Mouse (Mus musculus) hindbrain, embryonic 13.5 days (tissue): Measurements from ENCODE around the gene Ly6g. TPM values are rescaled to one million over a fixed set of nuclear protein-coding genes. Genes with fewer than 3 reads are reported as not detected.
"Not testable (repeated sequence)": the region's sequence is repeated elsewhere in the genome, so short reads cannot be mapped to it uniquely, and the experiment has no call there.

Source experiments
- ATAC-seq: fragments of 200-750 bp; cut with Nextera tagmentation; 2 replicates; pipeline ENCODE4 v1.8.0; 2017; ENCODE audit warnings: moderate TSS enrichment; ENCODE audit not compliant: low FRiP score
- H3K27ac ChIP-seq: fragments of 300-500 bp; sonication (generic); 2 replicates; pipeline ENCODE4 v1.5.1; 2015; ENCODE audit warnings: inconsistent platforms, mild to moderate bottlenecking, moderate library complexity
- H3K27me3 ChIP-seq: fragments of 300-500 bp; sonication (generic); 2 replicates; pipeline ENCODE4 v1.6.1; 2015; ENCODE audit warnings: mild to moderate bottlenecking, inconsistent platforms
- H3K36me3 ChIP-seq: fragments of 300-500 bp; sonication (generic); 2 replicates; pipeline ENCODE4 v1.6.1; 2015; ENCODE audit warnings: mild to moderate bottlenecking, inconsistent platforms
- H3K4me1 ChIP-seq: fragments of 300-500 bp; sonication (generic); replicated peaks from 2 replicates; pipeline ENCODE4 v1.6.1; 2015; ENCODE audit warnings: inconsistent platforms
- H3K4me2 ChIP-seq: fragments of 300-500 bp; sonication (generic); 2 replicates; pipeline ENCODE4 v1.6.1; 2015; ENCODE audit warnings: inconsistent platforms, mild to moderate bottlenecking, moderate library complexity
- H3K4me3 ChIP-seq: fragments of 300-500 bp; sonication (generic); 2 replicates; pipeline ENCODE4 v1.5.1; 2015; ENCODE audit warnings: mild to moderate bottlenecking, inconsistent platforms
- H3K9ac ChIP-seq: fragments of 300-500 bp; sonication (generic); 2 replicates; pipeline ENCODE4 v1.6.1; 2015; ENCODE audit warnings: mild to moderate bottlenecking, inconsistent platforms
- H3K9me3 ChIP-seq: fragments of 300-500 bp; sonication (generic); 2 replicates; pipeline ENCODE4 v1.6.1; 2016; ENCODE audit warnings: inconsistent platforms
- WGBS: fragments of 180-500 bp; shearing (Covaris S2); methylation state at CpG from one replicate; pipeline ENCODE4 v1.1.7; 2015; 5-methylcytosine and 5-hydroxymethylcytosine counted together
- polyA plus RNA-seq: library from polyadenylated mRNA; unstranded; fragments of >200 nt; fragmentation: Nextera tagmentation; extraction: Ambion mirVana; gene quantifications from 2 replicates; pipeline ENCODE4 v1.2.1, GENCODE M21; 2015

The Ly6g gene
- not detected in 2 replicates for polyA plus RNA-seq

GRCm38 (mm10) chr15:75154940-75155339, at the start of gene Ly6g:
Gene Ly6g (plus strand): TSS chr15:75155240.
- no peak within 1 kb of the TSS for H3K27ac ChIP-seq
- WGBS: 92% methylated on average over 1 of the region's 1 CpGs

GRCm38 (mm10) chr15:75110424-75110823, 44.6 kb upstream of the Ly6g start:
- H3K4me3 ChIP-seq, H3K9ac ChIP-seq, H3K4me2 ChIP-seq, H3K9me3 ChIP-seq, ATAC-seq, H3K27ac ChIP-seq, H3K27me3 ChIP-seq, H3K36me3 ChIP-seq, H3K4me1 ChIP-seq: not testable (repeated sequence)
- WGBS: 79% methylated on average over 2 of the region's 5 CpGs

More at GRCm38 (mm10) chr15:75154940-75155339, at the start of gene Ly6g:
- H3K4me1 ChIP-seq: no peaks in the 10 kb centered on the region
- H3K4me3 ChIP-seq: no peak within 1 kb of the TSS
- no peaks in the 10 kb centered on the region for H3K36me3 ChIP-seq
- H3K4me2 ChIP-seq: no peak within 1 kb of the TSS
- H3K9ac ChIP-seq: no peak within 1 kb of the TSS
- peaks cover 3% of the 10 kb centered on the region; the same call in 1 of the 2 replicates for H3K9me3 ChIP-seq
- no peaks in the 10 kb centered on the region for H3K27me3 ChIP-seq
- ATAC-seq: no peak

- not testable (repeated sequence) for H3K4me2 ChIP-seq, H3K27ac ChIP-seq, H3K4me3 ChIP-seq, ATAC-seq, H3K36me3 ChIP-seq, H3K27me3 ChIP-seq, H3K4me1 ChIP-seq, H3K9me3 ChIP-seq, H3K9ac ChIP-seq
- 100% methylated on average over 1 of the region's 1 CpGs for WGBS
These were observed 43.0 kb upstream of the Ly6g start, which contains the start of gene Ly6c2 for GRCm38 (mm10) chr15:75111861-75112630. Gene Ly6c2 (minus strand): TSS chr15:75111970.

GRCm38 (mm10) chr15:75116525-75116924, 38.5 kb upstream of the Ly6g start:
- Histone ChIP-seq H3K36me3 (no peaks in the 10 kb centered on the region), H3K4me1 (no peaks in the 10 kb centered on the region)
- ATAC-seq: no peak

GRCm38 (mm10) chr15:75117481-75117880, 37.6 kb upstream of the Ly6g start:
- not testable (repeated sequence) for H3K9me3 ChIP-seq, ATAC-seq, H3K36me3 ChIP-seq, H3K4me3 ChIP-seq, H3K9ac ChIP-seq, H3K27ac ChIP-seq, H3K4me1 ChIP-seq, H3K27me3 ChIP-seq, H3K4me2 ChIP-seq
- 96% methylated on average over 5 of the region's 5 CpGs for WGBS

More at GRCm38 (mm10) chr15:75116525-75116924, 38.5 kb upstream of the Ly6g start:
- 92% methylated on average over 2 of the region's 2 CpGs for WGBS
- no peaks in the 10 kb centered on the region for H3K9me3 ChIP-seq
- H3K9ac ChIP-seq: no peak overlapping the region
- H3K27ac ChIP-seq: no peak overlapping the region
- H3K27me3 ChIP-seq: no peaks in the 10 kb centered on the region
- no peak overlapping the region for H3K4me2 ChIP-seq
- H3K4me3 ChIP-seq: no peak overlapping the region

- not testable (repeated sequence) for H3K9ac ChIP-seq
- WGBS: 15% methylated on average over 5 of the region's 7 CpGs
These were observed 36.3 kb upstream of the Ly6g start for GRCm38 (mm10) chr15:75118742-75119141.

GRCm38 (mm10) chr15:75120066-75120465, 35.0 kb upstream of the Ly6g start:
- no peak for ATAC-seq
- Histone ChIP-seq H3K4me1 (no peaks in the 10 kb centered on the region), H3K27me3 (no peaks in the 10 kb centered on the region), H3K4me3 (no peak overlapping the region), H3K27ac (no peak overlapping the region), H3K9me3 (no peaks in the 10 kb centered on the region), H3K4me2 (no peak overlapping the region), H3K9ac (no peak overlapping the region), H3K36me3 (no peaks in the 10 kb centered on the region)
- 20% methylated on average over 2 of the region's 2 CpGs for WGBS

More at GRCm38 (mm10) chr15:75118742-75119141, 36.3 kb upstream of the Ly6g start:
- H3K4me3 ChIP-seq, H3K27me3 ChIP-seq, H3K9me3 ChIP-seq, ATAC-seq, H3K27ac ChIP-seq, H3K4me1 ChIP-seq, H3K4me2 ChIP-seq, H3K36me3 ChIP-seq: not testable (repeated sequence)

- not testable (repeated sequence) for H3K9ac ChIP-seq, H3K9me3 ChIP-seq, H3K27ac ChIP-seq, H3K4me2 ChIP-seq, H3K36me3 ChIP-seq, ATAC-seq, H3K4me1 ChIP-seq, H3K4me3 ChIP-seq, H3K27me3 ChIP-seq
- WGBS: 93% methylated on average over 2 of the region's 2 CpGs
These were observed 22.7 kb upstream of the Ly6g start for GRCm38 (mm10) chr15:75132346-75132745.

GRCm38 (mm10) chr15:75135090-75135783, 19.8 kb upstream of the Ly6g start:
- WGBS: 98% methylated on average over 2 of the region's 2 CpGs
- H3K9me3 ChIP-seq, H3K4me1 ChIP-seq, H3K4me2 ChIP-seq, H3K27ac ChIP-seq, H3K36me3 ChIP-seq, H3K9ac ChIP-seq, ATAC-seq, H3K4me3 ChIP-seq, H3K27me3 ChIP-seq: not testable (repeated sequence)

- ATAC-seq, H3K9me3 ChIP-seq, H3K9ac ChIP-seq, H3K27me3 ChIP-seq, H3K4me1 ChIP-seq, H3K27ac ChIP-seq, H3K4me3 ChIP-seq, H3K36me3 ChIP-seq, H3K4me2 ChIP-seq: not testable (repeated sequence)
- 86% methylated on average over 3 of the region's 3 CpGs for WGBS
These were observed 17.3 kb upstream of the Ly6g start for GRCm38 (mm10) chr15:75137739-75138138.

GRCm38 (mm10) chr15:75141812-75142360, 13.2 kb upstream of the Ly6g start:
- not testable (repeated sequence) for H3K4me2 ChIP-seq, H3K9me3 ChIP-seq, H3K36me3 ChIP-seq, H3K9ac ChIP-seq, H3K27me3 ChIP-seq, H3K4me1 ChIP-seq, H3K4me3 ChIP-seq, H3K27ac ChIP-seq, ATAC-seq
- 50% methylated on average over 6 of the region's 6 CpGs for WGBS

GRCm38 (mm10) chr15:75143735-75144134, 11.3 kb upstream of the Ly6g start:
- Histone ChIP-seq H3K9me3 (no peaks in the 10 kb centered on the region), H3K27me3 (no peaks in the 10 kb centered on the region), H3K27ac (no peak overlapping the region), H3K4me3 (no peak overlapping the region), H3K4me2 (no peak overlapping the region), H3K36me3 (no peaks in the 10 kb centered on the region), H3K4me1 (no peaks in the 10 kb centered on the region), H3K9ac (no peak overlapping the region)
- ATAC-seq: no peak
- WGBS: 64% methylated on average over 3 of the region's 3 CpGs
